Mouse (Mus musculus): ENCODE measurements around the gene Abcg8.

DNA sequence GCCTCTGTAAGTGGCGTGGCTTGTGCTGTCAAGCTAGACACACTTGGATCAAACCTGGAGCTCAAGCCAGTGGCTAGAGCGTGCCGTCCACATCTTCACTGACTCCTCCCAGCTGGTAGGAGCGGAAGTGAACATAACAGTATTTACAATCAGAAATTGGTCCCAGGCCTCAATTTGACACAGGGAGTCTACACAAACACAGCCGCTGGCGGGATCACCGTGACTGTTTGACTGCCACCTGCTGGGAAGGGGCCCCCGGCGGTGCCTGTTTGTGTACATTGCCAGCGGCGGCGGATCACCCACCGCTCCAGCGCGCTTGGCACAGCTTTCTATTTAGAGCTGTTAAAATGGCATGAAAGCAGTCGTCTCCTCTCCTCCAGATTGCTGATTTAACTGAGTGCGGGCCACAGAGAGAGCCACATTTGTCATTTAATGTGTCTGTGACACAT, 33.3 kb downstream of the Abcg8 start:
- TF ChIP-seq CTCF (IDR thresholded peaks at IDR 0.05; ENCODE audit: extremely low read depth, insufficient read depth, low read length) (no peak), POLR2A (IDR thresholded peaks at IDR 0.05; ENCODE audit: extremely low read depth, insufficient read depth, low read length) (no peak)
